Comparison of ENCODE assay signal across 8 mouse cellular contexts in the genomic region with DNA sequence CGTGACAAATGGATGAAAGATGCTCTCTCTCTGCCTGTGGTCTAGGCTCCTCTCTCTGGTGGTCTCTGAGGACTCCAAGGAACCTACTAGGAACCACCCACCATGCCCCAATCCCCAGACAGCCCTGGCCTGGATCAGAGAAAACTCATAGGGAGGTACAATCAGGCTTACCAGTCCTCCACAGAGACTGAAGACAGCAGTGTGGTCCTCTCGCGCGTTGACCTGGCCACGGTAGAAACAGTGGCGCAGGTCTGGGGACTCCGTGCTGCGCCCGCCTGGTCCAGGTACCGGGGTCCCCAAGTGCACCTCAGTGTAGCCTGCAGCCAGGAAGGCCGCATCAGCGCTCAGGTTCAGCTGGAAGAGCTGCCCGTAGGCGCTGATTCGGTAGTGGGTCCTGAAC.
A peak's percentile ranks its signal among the peaks of the same experiment; 100 is the strongest.
DNase-seq lines count a peak whose midpoint lies in the region; ATAC-seq and TF ChIP-seq lines count a peak whose summit lies in the region.

No protein-coding gene starts in this region.

- H3K36me3 ChIP-seq in liver, embryonic 11.5 days (ENCODE audit: control insufficient read depth, insufficient read depth, low read length): no peaks in the 10 kb centered on the region
- H3K36me3 ChIP-seq in liver, postnatal 0 days (replicated peaks; ENCODE audit: insufficient read depth, low read length): no peaks in the 10 kb centered on the region
- H3K36me3 ChIP-seq in forebrain, embryonic 11.5 days (ENCODE audit: control insufficient read depth, insufficient read depth, low read length): no peaks in the 10 kb centered on the region
- H3K36me3 ChIP-seq in intestine, postnatal 0 days (ENCODE audit: control insufficient read depth, insufficient read depth): no peaks in the 10 kb centered on the region

- TF ChIP-seq POLR2A in olfactory bulb, adult 2 months (IDR thresholded peaks at IDR 0.05; ENCODE audit: insufficient read depth, low read depth, low read length): no peak

- no peak for TF ChIP-seq EP300 in liver, postnatal 0 days (IDR thresholded peaks at IDR 0.05; ENCODE audit: low read depth)

- no peak overlapping the region for H3K9ac ChIP-seq in liver, embryonic 11.5 days (ENCODE audit: low read depth, low read length)
- no peak overlapping the region for H3K9ac ChIP-seq in liver, postnatal 0 days (replicated peaks)
- peak overlapping the region; percentile 80 for H3K9ac ChIP-seq in forebrain, embryonic 11.5 days (ENCODE audit: low read length)
- peak overlapping the region; percentile 22; the same call in 1 of the 2 replicates for H3K9ac ChIP-seq in intestine, postnatal 0 days (ENCODE audit: low read depth, low read length)

- H3K4me2 ChIP-seq in liver, embryonic 11.5 days: peak overlapping the region; percentile 92
- H3K4me2 ChIP-seq in liver, postnatal 0 days (ENCODE audit: low read depth, low read length): no peak overlapping the region
- peak overlapping the region; percentile 97 for H3K4me2 ChIP-seq in forebrain, embryonic 11.5 days (ENCODE audit: low read depth, low read length, severe bottlenecking)
- H3K4me2 ChIP-seq in intestine, postnatal 0 days (replicated peaks; ENCODE audit: low read depth): peak overlapping the region; percentile 82

- no peaks in the 10 kb centered on the region for H3K9me3 ChIP-seq in liver, embryonic 11.5 days (ENCODE audit: control insufficient read depth, low read length)
- no peaks in the 10 kb centered on the region for H3K9me3 ChIP-seq in liver, postnatal 0 days (ENCODE audit: low read length)
- no peaks in the 10 kb centered on the region for H3K9me3 ChIP-seq in forebrain, embryonic 11.5 days (ENCODE audit: control insufficient read depth, low read length)
- H3K9me3 ChIP-seq in intestine, postnatal 0 days (ENCODE audit: control insufficient read depth): no peaks in the 10 kb centered on the region

- no peak for TF ChIP-seq CTCF in liver, postnatal 0 days (IDR thresholded peaks at IDR 0.05; ENCODE audit: low read depth)
- TF ChIP-seq CTCF in intestine, postnatal 0 days (IDR thresholded peaks at IDR 0.05; ENCODE audit: low read depth): no peak
- TF ChIP-seq CTCF in olfactory bulb, adult 2 months (IDR thresholded peaks at IDR 0.05; ENCODE audit: insufficient read depth, low read depth, low read length): no peak

- no peak for ATAC-seq in liver, embryonic 11.5 days (replicated peaks; ENCODE audit: low FRiP score)
- no peak for ATAC-seq in liver, postnatal 0 days
- no peak for ATAC-seq in forebrain, embryonic 11.5 days (replicated peaks; ENCODE audit: low FRiP score)
- no peak for ATAC-seq in intestine, postnatal 0 days

- DNase-seq in liver, embryonic 11.5 days (ENCODE audit: low spot score): no peak
- no peak for DNase-seq in liver, postnatal 0 days
- DNase-seq in forebrain, embryonic 11.5 days (ENCODE audit: low spot score): peak; percentile 63
- DNase-seq in MN1 (ENCODE audit: low spot score): no peak
- DNase-seq in left cerebral cortex, adult 8-10 months (ENCODE audit: low spot score in 2 of 2): no peak
- no peak for DNase-seq in urinary bladder, postnatal 4 days (ENCODE audit: low spot score in 2 of 2)

- peak overlapping the region; percentile 65 for H3K4me3 ChIP-seq in liver, embryonic 11.5 days (ENCODE audit: low read depth, low read length)
- H3K4me3 ChIP-seq in liver, postnatal 0 days (ENCODE audit: low read depth, low read length): no peak overlapping the region
- peak overlapping the region; percentile 69 for H3K4me3 ChIP-seq in forebrain, embryonic 11.5 days (ENCODE audit: low read depth, low read length)
- H3K4me3 ChIP-seq in intestine, postnatal 0 days (ENCODE audit: low read depth, low read length): peak overlapping the region; percentile 56
- peak overlapping the region; percentile 72 for H3K4me3 ChIP-seq in olfactory bulb, adult 2 months (ENCODE audit: insufficient read depth, low read depth, low read length)

- H3K27me3 ChIP-seq in liver, embryonic 11.5 days (replicated peaks; ENCODE audit: control insufficient read depth, insufficient read depth, low read length): peaks cover 16% of the 10 kb centered on the region
- peaks cover 36% of the 10 kb centered on the region for H3K27me3 ChIP-seq in liver, postnatal 0 days (ENCODE audit: insufficient read depth, low read length)
- H3K27me3 ChIP-seq in forebrain, embryonic 11.5 days (ENCODE audit: control insufficient read depth, insufficient read depth, low read length): peaks cover 2% of the 10 kb centered on the region; the same call in 1 of the 2 replicates
- H3K27me3 ChIP-seq in intestine, postnatal 0 days (replicated peaks; ENCODE audit: control insufficient read depth, insufficient read depth, low read length): peaks cover 25% of the 10 kb centered on the region

- H3K4me1 ChIP-seq in liver, embryonic 11.5 days (replicated peaks; ENCODE audit: control insufficient read depth, insufficient read depth, low read length): no peaks in the 10 kb centered on the region; the same call in 1 of the 2 replicates
- peaks cover 7% of the 10 kb centered on the region; the same call in 1 of the 2 replicates for H3K4me1 ChIP-seq in liver, postnatal 0 days (ENCODE audit: insufficient read depth)
- peaks cover 9% of the 10 kb centered on the region for H3K4me1 ChIP-seq in forebrain, embryonic 11.5 days (replicated peaks; ENCODE audit: control insufficient read depth, insufficient read depth, low read length)
- H3K4me1 ChIP-seq in intestine, postnatal 0 days (replicated peaks; ENCODE audit: control insufficient read depth, insufficient read depth, low read length): no peaks in the 10 kb centered on the region
- peaks cover 9% of the 10 kb centered on the region for H3K4me1 ChIP-seq in olfactory bulb, adult 2 months (ENCODE audit: control insufficient read depth, insufficient read depth, low read length)

- H3K27ac ChIP-seq in liver, embryonic 11.5 days (ENCODE audit: low read depth, low read length): no peak overlapping the region
- H3K27ac ChIP-seq in liver, postnatal 0 days (ENCODE audit: low read depth): no peak overlapping the region
- no peak overlapping the region for H3K27ac ChIP-seq in forebrain, embryonic 11.5 days (ENCODE audit: low read depth, low read length)
- H3K27ac ChIP-seq in intestine, postnatal 0 days (ENCODE audit: low read depth, low read length): no peak overlapping the region
- H3K27ac ChIP-seq in olfactory bulb, adult 2 months (ENCODE audit: insufficient read depth, low read depth, low read length): no peak overlapping the region

- WGBS in liver, embryonic 11.5 days: 10% methylated on average over 15 of the region's 15 CpGs
- 12% methylated on average over 15 of the region's 15 CpGs for WGBS in liver, postnatal 0 days (ENCODE audit: insufficient replicate concordance)
- WGBS in forebrain, embryonic 11.5 days: 5% methylated on average over 15 of the region's 15 CpGs
- 6% methylated on average over 15 of the region's 15 CpGs for WGBS in intestine, postnatal 0 days
- WGBS in olfactory bulb, adult 2 months: 10% methylated on average over 15 of the region's 15 CpGs

Comparison
In these comparisons a context has a peak if more than half of its experiments do, and no peak if none do; other contexts are left out.
1. H3K9ac ChIP-seq: peak in forebrain, embryonic 11.5 days (single experiment) and intestine, postnatal 0 days (single experiment); none in liver, embryonic 11.5 days (single experiment) and liver, postnatal 0 days (single experiment).